Mouse (Mus musculus): ENCODE measurements around the gene Pdzd2. TPM values are rescaled to one million over a fixed set of nuclear protein-coding genes. Genes with fewer than 3 reads are reported as not detected.

The Pdzd2 gene
- polyA plus RNA-seq, 1 experiment from 2014 or later = 14.3 TPM

DNA sequence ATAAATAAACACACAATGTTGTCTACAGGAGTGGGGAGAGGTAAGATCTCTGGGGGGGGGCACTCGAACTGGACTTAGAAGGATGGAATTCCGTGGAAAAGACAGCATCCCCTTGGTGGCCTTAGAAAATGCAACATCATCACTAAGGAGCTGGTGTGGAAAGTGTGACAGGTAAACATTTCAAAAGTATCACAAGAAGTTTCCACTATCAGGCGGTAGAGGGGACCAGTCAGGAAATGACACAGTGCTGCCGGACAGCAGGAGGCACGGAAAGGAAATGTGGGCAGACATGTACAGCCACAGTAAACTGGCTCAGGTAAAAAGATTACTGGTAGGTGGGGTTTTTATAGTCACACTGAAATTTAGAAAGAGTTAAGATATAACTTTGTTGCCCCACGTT is 160.5 kb downstream of the Pdzd2 start:
- H3K9ac ChIP-seq = no peak overlapping the region
- no peaks in the 10 kb centered on the region for H3K27me3 ChIP-seq (replicated peaks)
- H3K9me3 ChIP-seq = no peaks in the 10 kb centered on the region
- no peak overlapping the region for H3K4me2 ChIP-seq (replicated peaks)
- H3K36me3 ChIP-seq = no peaks in the 10 kb centered on the region
- no peak overlapping the region for H3K27ac ChIP-seq
- no peak overlapping the region for H3K4me3 ChIP-seq (replicated peaks)
- ATAC-seq = no peak
- WGBS = 66% methylated on average over 6 of the region's 6 CpGs
- peaks cover 5% of the 10 kb centered on the region; the same call in 1 of the 2 replicates for H3K4me1 ChIP-seq (replicated peaks)

DNA sequence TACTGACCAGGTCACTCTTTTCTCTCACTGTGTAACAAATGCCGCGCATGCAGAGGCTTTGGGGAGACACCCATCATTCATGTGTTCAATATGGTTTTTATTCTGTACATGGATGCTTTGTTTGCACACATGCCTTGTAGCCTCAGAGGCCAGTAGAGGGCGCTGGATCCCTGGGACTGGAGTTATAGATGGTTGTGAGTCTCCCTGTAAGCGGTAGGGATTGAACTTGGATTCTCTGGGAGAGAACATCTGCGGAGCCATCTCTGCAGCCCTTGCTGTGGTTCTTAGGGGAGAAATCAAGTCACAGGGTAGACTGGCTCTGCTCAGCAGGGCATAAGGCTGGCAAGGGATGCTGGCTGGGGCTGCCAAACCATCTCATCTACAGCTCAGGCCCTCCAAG is 161.4 kb downstream of the Pdzd2 start:
- H3K9ac ChIP-seq = no peak overlapping the region
- H3K9me3 ChIP-seq = no peaks in the 10 kb centered on the region
- no peaks in the 10 kb centered on the region for H3K27me3 ChIP-seq (replicated peaks)
- no peak overlapping the region for H3K4me3 ChIP-seq (replicated peaks)
- ATAC-seq = no peak; the same call in 1 of the 2 replicates
- H3K27ac ChIP-seq = no peak overlapping the region
- H3K36me3 ChIP-seq = no peaks in the 10 kb centered on the region
- WGBS = 57% methylated on average over 5 of the region's 5 CpGs
- peaks cover 5% of the 10 kb centered on the region; the same call in 1 of the 2 replicates for H3K4me1 ChIP-seq (replicated peaks)
- H3K4me2 ChIP-seq (replicated peaks) = no peak overlapping the region

DNA sequence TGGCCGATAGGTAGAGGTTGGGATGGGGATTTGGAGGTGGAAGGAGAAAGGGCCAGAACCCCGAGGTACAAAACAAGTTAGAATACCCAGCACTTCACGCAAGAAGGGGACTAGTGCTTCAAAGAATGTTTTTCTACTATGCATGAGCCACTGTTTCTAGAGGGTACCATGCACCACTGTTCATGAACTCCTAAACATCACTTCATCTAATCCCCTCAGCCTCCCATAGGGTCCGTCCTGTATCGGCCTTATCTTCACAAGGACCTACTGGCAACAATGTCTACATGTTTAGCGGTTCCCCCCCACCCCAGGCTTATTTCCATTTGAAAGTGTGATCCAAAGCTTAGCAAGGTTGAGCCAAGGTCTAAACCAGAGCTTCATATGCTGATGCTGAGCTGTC is 162.0 kb downstream of the Pdzd2 start:
- Histone ChIP-seq H3K27me3 (replicated peaks) (no peaks in the 10 kb centered on the region), H3K36me3 (no peaks in the 10 kb centered on the region), H3K4me2 (replicated peaks) (no peak overlapping the region), H3K9me3 (no peaks in the 10 kb centered on the region), H3K27ac (no peak overlapping the region), H3K9ac (no peak overlapping the region), H3K4me1 (replicated peaks) (peaks cover 5% of the 10 kb centered on the region; the same call in 1 of the 2 replicates), H3K4me3 (replicated peaks) (no peak overlapping the region)
- no peak for ATAC-seq
- WGBS = 77% methylated on average over 6 of the region's 6 CpGs

DNA sequence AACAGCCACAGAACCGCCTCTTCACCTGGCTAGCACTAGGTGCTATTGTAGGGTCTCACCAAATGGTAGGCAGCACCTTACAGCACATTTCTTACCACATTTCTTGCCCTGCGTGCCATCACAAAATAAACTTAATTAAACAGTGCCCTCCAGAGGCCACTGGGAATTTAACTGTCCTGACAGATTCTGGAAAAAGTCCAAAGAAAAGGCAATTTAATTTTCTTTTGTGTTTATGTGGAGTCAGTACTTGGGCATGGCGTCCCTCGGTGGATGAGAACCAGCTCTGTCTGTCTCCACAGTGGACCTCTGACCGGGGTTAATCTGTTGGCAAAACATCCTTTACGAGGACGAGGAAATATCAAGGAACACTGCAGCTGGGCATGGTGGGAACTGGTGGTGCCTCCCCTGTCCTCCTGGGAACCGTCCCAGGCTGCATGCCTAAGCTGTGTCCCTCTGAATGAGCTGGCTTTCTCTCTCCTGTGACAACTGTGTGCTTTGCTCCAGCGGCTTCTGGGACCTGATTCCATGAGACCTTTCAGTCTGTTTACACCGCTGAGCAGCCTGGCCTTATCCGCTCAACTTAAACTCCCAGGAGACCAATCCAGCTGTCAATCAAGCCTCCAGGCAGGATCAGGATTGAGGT is 162.5 kb downstream of the Pdzd2 start:
- Histone ChIP-seq H3K36me3 (no peaks in the 10 kb centered on the region), H3K9ac (no peak overlapping the region; the same call in 1 of the 2 replicates), H3K27ac (no peak overlapping the region), H3K27me3 (replicated peaks) (no peaks in the 10 kb centered on the region), H3K4me3 (replicated peaks) (no peak overlapping the region), H3K9me3 (no peaks in the 10 kb centered on the region), H3K4me1 (replicated peaks) (peaks cover 5% of the 10 kb centered on the region; the same call in 1 of the 2 replicates), H3K4me2 (replicated peaks) (peak overlapping the region; percentile 30; the same call in 1 of the 2 replicates)
- peak; percentile 64 for ATAC-seq
- WGBS = 19% methylated on average over 11 of the region's 11 CpGs

DNA sequence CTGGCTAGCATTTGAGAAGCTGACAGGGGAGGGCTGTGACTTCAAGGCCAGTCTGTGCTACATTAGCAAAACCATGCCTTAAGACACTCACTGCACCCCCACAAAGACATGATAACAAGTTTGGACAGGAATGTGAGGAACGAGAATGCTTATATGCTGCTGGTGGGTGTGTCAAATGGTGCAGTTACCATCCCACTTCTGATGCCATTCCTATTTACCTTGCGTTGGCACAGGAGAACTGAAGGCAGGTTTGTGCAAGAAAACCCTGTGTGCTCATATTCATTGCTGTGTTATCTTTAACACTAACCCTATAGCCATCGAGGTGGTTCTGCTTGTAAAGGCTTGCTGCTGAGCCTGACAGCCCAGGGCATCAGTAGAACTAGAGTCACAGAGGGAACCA is 166.1 kb downstream of the Pdzd2 start:
- Histone ChIP-seq H3K4me1 (replicated peaks) (peaks cover 5% of the 10 kb centered on the region; the same call in 1 of the 2 replicates), H3K9me3 (no peaks in the 10 kb centered on the region), H3K36me3 (no peaks in the 10 kb centered on the region), H3K27ac (no peak overlapping the region), H3K4me3 (replicated peaks) (no peak overlapping the region), H3K27me3 (replicated peaks) (no peaks in the 10 kb centered on the region), H3K4me2 (replicated peaks) (no peak overlapping the region), H3K9ac (no peak overlapping the region)
- WGBS = 67% methylated on average over 3 of the region's 3 CpGs
- no peak for ATAC-seq

DNA sequence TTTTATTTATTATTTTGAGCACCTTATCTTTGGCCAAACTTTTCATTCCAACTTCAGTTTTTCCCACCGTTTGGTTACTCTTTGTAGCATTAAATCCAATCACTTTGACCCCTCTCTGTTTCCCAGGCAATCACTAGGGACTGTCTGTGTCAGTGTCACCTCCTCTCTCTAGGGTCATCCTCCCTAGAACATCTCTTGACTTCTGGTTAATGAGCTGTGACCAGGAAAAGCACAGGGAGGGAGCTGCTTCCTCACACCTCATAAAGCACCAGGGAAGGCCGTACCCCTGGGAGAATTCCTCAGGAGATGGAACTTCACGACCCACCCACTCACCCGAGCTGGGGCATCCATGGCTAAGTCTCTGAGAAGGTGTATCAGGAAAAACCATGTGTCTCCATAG is 168.6 kb downstream of the Pdzd2 start:
- ATAC-seq = no peak
- Histone ChIP-seq H3K27ac (no peak overlapping the region), H3K4me1 (replicated peaks) (no peaks in the 10 kb centered on the region), H3K9ac (no peak overlapping the region), H3K27me3 (replicated peaks) (no peaks in the 10 kb centered on the region), H3K4me2 (replicated peaks) (no peak overlapping the region), H3K4me3 (replicated peaks) (no peak overlapping the region), H3K36me3 (no peaks in the 10 kb centered on the region), H3K9me3 (no peaks in the 10 kb centered on the region)
- WGBS = 61% methylated on average over 4 of the region's 4 CpGs

DNA sequence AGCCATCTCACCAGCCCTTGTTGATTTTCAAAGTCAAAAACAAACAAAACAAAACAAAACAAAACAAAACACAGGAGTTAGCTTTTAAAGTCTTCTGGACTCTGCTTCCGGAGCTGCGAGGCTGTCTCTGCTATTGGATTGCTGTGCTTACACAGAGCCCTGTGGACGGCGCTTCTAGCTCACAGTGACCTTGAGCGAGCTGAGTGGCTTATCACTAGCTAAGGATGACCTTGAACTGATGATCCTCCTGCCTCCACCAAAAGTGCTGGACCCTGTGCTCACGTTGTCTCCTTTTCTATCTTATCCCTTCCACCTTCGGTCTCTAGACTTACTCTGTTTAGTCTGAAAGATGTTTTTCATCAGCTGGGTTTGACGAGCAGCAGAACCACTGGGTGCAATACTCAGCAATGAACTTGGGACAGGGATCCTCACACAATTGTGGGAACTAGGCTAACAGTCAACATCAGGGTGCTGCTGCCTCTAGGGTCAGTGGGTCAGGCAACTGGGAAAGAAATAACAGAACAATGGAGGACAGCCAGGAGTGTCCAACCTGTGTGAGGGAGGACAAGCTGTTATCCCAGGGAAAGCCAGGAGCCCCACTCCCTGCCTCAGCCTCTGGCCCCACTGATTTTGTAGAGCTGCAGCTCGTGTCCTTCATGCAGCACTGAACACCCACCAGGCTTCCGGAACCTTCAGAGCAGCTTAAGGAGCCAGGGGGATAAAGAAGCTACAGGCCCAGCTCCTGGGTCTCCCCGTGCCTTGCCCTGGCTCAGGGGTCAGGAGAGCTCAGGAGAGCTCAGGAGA is 172.9 kb downstream of the Pdzd2 start:
- ATAC-seq = no peak
- Histone ChIP-seq H3K27ac (no peak overlapping the region), H3K9me3 (no peaks in the 10 kb centered on the region), H3K36me3 (no peaks in the 10 kb centered on the region), H3K9ac (no peak overlapping the region), H3K4me3 (replicated peaks) (no peak overlapping the region), H3K27me3 (replicated peaks) (no peaks in the 10 kb centered on the region), H3K4me2 (replicated peaks) (no peak overlapping the region), H3K4me1 (replicated peaks) (no peaks in the 10 kb centered on the region)
- 70% methylated on average over 11 of the region's 11 CpGs for WGBS

DNA sequence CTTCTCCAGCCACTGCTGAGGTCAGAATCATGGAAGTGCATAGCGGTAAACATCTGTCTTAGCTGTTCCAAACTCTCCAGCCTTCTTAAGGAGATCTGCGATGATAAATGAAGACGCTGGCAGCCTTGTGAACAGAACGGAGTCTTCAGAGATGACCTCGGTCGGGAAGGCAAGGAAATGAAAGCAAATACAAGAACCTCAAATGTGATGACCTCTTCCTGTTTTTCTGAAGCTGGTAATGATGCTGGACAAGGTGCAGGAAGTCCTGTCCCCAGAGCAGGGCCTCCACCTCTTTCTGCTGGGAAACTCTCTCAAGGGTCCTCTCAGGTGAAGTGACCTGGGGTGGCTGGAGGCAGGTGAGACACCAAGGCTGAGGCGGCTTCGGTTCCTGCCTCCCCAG is 174.4 kb downstream of the Pdzd2 start:
- 41% methylated on average over 8 of the region's 8 CpGs for WGBS
- peaks cover 8% of the 10 kb centered on the region; the same call in 1 of the 2 replicates for H3K4me1 ChIP-seq (replicated peaks)
- no peak overlapping the region for H3K4me2 ChIP-seq (replicated peaks)
- no peak overlapping the region for H3K9ac ChIP-seq
- H3K27me3 ChIP-seq (replicated peaks) = no peaks in the 10 kb centered on the region
- H3K4me3 ChIP-seq (replicated peaks) = no peak overlapping the region
- no peaks in the 10 kb centered on the region for H3K9me3 ChIP-seq
- no peaks in the 10 kb centered on the region for H3K36me3 ChIP-seq
- ATAC-seq = no peak; the same call in 1 of the 2 replicates
- H3K27ac ChIP-seq = no peak overlapping the region

DNA sequence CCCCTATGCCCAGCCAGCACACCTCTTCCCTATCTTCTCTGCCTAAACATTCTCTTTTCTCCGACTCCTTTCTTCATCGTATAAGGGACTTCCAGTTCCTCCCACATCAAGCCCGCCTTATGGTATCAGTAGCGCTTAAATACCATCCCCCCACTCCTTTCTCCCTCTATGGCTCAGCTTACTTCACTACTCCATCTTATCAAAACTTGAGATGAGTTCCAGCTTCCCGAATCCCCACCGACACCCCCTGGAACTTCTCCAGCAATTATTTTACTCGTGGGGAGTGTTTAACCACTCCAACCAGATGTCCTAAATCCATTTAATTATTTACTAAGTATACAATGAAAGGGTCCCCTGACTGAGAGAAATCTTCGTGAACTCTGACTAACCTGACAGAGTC is 179.2 kb downstream of the Pdzd2 start:
- ATAC-seq = no peak
- Histone ChIP-seq H3K4me1 (replicated peaks) (peaks cover 10% of the 10 kb centered on the region; the same call in 1 of the 2 replicates), H3K27me3 (replicated peaks) (no peaks in the 10 kb centered on the region), H3K9me3 (no peaks in the 10 kb centered on the region), H3K27ac (no peak overlapping the region), H3K4me2 (replicated peaks) (0 out of 2 replicates have a peak overlapping the region, but pooled peaks have one; percentile 1), H3K9ac (no peak overlapping the region), H3K36me3 (no peaks in the 10 kb centered on the region), H3K4me3 (replicated peaks) (no peak overlapping the region)
- 21% methylated on average over 8 of the region's 8 CpGs for WGBS

DNA sequence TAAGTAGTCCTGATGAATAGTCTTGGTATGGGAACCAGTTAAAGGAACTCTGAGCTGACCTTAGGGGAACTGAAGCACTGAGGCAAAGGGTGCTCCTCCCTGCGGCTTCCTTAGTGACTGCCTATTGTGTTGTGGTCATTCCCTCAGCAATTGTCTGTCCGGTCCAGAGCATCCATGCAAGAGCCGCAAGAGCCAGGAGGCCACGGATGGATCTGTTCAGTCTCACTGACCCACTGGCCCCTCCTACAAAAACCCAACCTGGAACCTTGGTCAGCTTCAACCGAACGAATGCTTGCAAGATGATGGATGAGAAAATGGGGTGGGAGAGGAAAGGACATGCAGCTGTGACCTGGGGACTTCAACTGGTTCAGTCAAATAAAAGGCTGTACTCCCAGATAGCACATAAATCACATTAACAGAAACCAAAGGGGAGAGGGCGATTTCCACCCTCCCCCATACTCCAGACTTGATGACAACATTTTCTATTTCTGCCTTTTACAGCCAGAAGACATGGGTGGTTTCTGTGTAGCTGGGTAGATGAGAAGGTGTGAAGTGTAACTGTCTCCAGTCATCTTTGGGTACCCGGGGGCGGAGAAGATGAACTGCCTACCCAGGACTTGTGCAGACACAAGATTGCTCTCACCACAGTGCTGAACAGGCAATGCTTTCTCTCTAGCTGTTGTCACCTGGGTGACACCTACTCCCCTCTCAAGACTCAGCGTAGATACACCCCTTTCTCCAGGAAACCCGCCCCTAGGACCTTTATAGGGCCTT is 181.9 kb downstream of the Pdzd2 start:
- H3K4me3 ChIP-seq (replicated peaks) = no peak overlapping the region
- no peaks in the 10 kb centered on the region for H3K36me3 ChIP-seq
- no peak for ATAC-seq
- no peak overlapping the region for H3K4me2 ChIP-seq (replicated peaks)
- peaks cover 10% of the 10 kb centered on the region; the same call in 1 of the 2 replicates for H3K4me1 ChIP-seq (replicated peaks)
- 83% methylated on average over 11 of the region's 11 CpGs for WGBS
- H3K9me3 ChIP-seq = no peaks in the 10 kb centered on the region
- no peaks in the 10 kb centered on the region for H3K27me3 ChIP-seq (replicated peaks)
- no peak overlapping the region for H3K27ac ChIP-seq
- no peak overlapping the region for H3K9ac ChIP-seq

DNA sequence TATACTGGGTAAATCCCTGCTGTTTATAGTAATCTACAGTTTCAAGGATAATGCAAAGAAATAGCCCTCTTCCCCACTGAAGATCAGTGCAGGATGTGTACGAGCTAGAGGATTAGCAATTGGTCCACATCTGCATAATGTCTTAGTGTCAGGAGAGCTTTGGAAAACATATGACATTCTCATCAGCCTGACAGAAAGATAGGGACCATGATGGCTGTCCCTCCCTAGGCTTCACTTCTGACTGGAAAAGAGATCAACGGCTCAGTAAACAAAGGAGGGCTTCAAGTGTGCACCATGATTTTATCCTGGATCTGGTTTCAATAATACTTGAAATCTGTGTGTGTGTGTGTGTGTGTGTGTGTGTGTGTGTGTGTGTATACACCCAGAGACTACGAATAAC is 186.5 kb downstream of the Pdzd2 start:
- no peak overlapping the region for H3K4me2 ChIP-seq (replicated peaks)
- H3K9me3 ChIP-seq = no peaks in the 10 kb centered on the region
- peaks cover 9% of the 10 kb centered on the region for H3K4me1 ChIP-seq (replicated peaks)
- H3K27ac ChIP-seq = no peak overlapping the region
- WGBS = 45% methylated on average over 3 of the region's 3 CpGs
- no peak overlapping the region for H3K4me3 ChIP-seq (replicated peaks)
- no peak overlapping the region for H3K9ac ChIP-seq
- H3K27me3 ChIP-seq (replicated peaks) = no peaks in the 10 kb centered on the region
- no peak for ATAC-seq
- no peaks in the 10 kb centered on the region for H3K36me3 ChIP-seq

DNA sequence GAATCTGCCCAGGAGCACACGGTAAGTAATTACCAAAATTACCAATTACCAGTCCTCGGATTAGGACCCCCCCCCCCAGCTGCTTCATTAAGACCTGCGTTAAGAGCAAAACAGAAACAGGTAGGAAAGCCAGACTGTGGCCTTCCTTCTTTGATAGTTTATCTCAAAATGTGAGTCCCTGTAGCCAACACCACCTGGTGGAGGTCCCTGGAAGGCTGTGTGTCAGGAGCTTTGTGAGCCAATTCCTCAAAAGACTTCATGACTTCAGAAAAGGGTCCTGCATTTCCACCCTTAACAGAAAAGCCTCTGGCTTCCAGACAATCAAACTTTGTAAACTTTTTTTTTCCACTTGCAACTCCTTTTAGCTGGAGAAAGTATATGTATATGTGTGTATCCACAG is 188.8 kb downstream of the Pdzd2 start:
- Histone ChIP-seq H3K9me3 (no peaks in the 10 kb centered on the region), H3K36me3 (no peaks in the 10 kb centered on the region), H3K9ac (no peak overlapping the region), H3K4me2 (replicated peaks) (0 out of 2 replicates have a peak overlapping the region, but pooled peaks have one; percentile 99), H3K4me1 (replicated peaks) (peaks cover 9% of the 10 kb centered on the region), H3K4me3 (replicated peaks) (no peak overlapping the region), H3K27ac (no peak overlapping the region), H3K27me3 (replicated peaks) (no peaks in the 10 kb centered on the region)
- no peak for ATAC-seq
- 51% methylated on average over 3 of the region's 3 CpGs for WGBS
